Mouse (Mus musculus) lung, postnatal 0 days (tissue): ENCODE measurements at regions not wholly inside any gene's neighbourhood (a gene's known extent, or its start where the extent isn't known, plus 50 kb on each side); places are given as distances from the start of the nearest gene placed in this dataset.

ENCODE experiments used
- ATAC-seq: fragments of 200-750 bp; cut with Nextera tagmentation; 2 replicates; pipeline ENCODE4 v1.8.0; 2017; ENCODE audit warnings: moderate library complexity
- DNase-seq: peaks from one replicate; pipeline ENCODE4 v3.0.0-alpha.2; 2016; ENCODE audit warnings: low spot score
- H3K27ac ChIP-seq: fragments of 300-500 bp; sonication (generic); 2 replicates; pipeline ENCODE4 v1.5.1; 2014; ENCODE audit warnings: antibody characterized with exemption, mild to moderate bottlenecking, low read length, mixed read lengths
- H3K27me3 ChIP-seq: fragments of 300-500 bp; sonication (generic); replicated peaks from 2 replicates; pipeline ENCODE4 v1.6.1; 2014; ENCODE audit warnings: low read length, mixed read lengths; ENCODE audit not compliant: insufficient read depth
- H3K36me3 ChIP-seq: fragments of 300-500 bp; sonication (generic); 2 replicates; pipeline ENCODE4 v1.6.1; 2014; ENCODE audit warnings: low read length, mixed read lengths; ENCODE audit not compliant: insufficient read depth
- H3K4me1 ChIP-seq: fragments of 300-500 bp; sonication (generic); 2 replicates; pipeline ENCODE4 v1.6.1; 2014; ENCODE audit warnings: antibody characterized with exemption, low read depth, low read length, mixed read lengths; ENCODE audit not compliant: insufficient read depth
- H3K4me2 ChIP-seq: fragments of 300-500 bp; sonication (generic); replicated peaks from 2 replicates; pipeline ENCODE4 v1.6.1; 2014; ENCODE audit warnings: low read depth, mild to moderate bottlenecking, low read length, moderate library complexity, mixed read lengths
- H3K4me3 ChIP-seq: fragments of 300-500 bp; sonication (generic); 2 replicates; pipeline ENCODE4 v1.5.1; 2014; ENCODE audit warnings: low read depth, low read length
- H3K9ac ChIP-seq: fragments of 300-500 bp; sonication (generic); replicated peaks from 2 replicates; pipeline ENCODE4 v1.6.1; 2014; ENCODE audit warnings: low read depth, mild to moderate bottlenecking
- H3K9me3 ChIP-seq: fragments of 300-500 bp; sonication (generic); 2 replicates; pipeline ENCODE4 v1.6.1; 2016; ENCODE audit warnings: low read length, mixed read lengths
- CTCF ChIP-seq: IDR thresholded peaks from 2 replicates; pipeline ENCODE4 v1.5.1; 2016; ENCODE audit warnings: antibody characterized with exemption, mild to moderate bottlenecking
- EP300 ChIP-seq: IDR thresholded peaks from 2 replicates; pipeline ENCODE4 v1.6.1; 2016; ENCODE audit warnings: antibody characterized with exemption, mild to moderate bottlenecking, control low read depth
- WGBS: fragments of 180-500 bp; shearing (Covaris S2); extraction: QIAGEN DNeasy Blood & Tissue Kit; methylation state at CpG from one replicate; pipeline ENCODE4 v1.1.7; 2014; 5-methylcytosine and 5-hydroxymethylcytosine counted together

DNA sequence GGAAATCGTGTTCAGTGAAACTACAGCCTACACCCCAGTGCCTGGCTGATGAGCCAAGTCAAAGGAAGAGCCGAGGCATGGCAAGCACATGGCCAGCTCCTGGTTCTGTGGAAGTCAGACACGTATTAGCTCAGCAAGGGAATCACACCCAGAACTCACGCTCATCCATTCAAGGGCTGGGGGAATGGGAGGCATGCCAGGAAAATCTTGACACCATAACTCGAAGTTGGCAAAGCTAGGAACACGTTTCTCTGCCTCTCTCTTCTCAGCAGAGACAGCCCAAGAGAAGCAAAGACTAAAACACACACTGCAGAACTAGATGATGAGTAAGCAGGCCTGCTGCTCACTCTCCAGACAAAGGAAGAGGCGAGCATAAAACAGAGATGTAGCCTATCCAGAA lies 53.5 kb upstream of the Ypel5 start:
- Histone ChIP-seq H3K9me3 (no peaks in the 10 kb centered on the region), H3K4me2 (no peak overlapping the region), H3K4me3 (no peak overlapping the region), H3K27ac (no peak overlapping the region), H3K4me1 (no peaks in the 10 kb centered on the region), H3K9ac (no peak overlapping the region), H3K27me3 (no peaks in the 10 kb centered on the region), H3K36me3 (no peaks in the 10 kb centered on the region)
- TF ChIP-seq CTCF (no peak), EP300 (no peak)
- 40% methylated on average over 7 of the region's 7 CpGs for whole genome bisulfite sequencing
- DNase-seq (no peak), ATAC-seq (no peak)

DNA sequence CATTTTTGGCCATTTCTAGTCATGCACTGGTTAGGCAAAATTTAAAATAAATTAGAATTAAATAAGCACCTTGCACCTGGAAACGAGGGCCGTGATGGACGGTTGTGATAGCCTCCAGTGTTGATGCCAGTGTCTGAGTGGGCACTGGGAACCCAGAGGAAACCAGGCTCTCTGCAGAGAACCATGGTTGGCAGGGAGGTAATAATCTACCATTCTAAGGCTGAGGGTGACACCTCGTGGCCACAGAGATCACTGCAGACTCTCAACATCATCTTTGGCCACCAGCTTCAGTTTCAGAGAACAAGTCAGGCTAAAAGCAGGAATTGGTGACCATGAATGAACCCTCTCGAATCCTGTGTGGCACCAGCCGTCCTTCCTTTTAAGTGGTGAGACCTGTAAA lies 54.5 kb upstream of the Ypel5 start:
- Histone ChIP-seq H3K4me3 (no peak overlapping the region), H3K27ac (no peak overlapping the region), H3K9ac (no peak overlapping the region), H3K9me3 (no peaks in the 10 kb centered on the region), H3K27me3 (no peaks in the 10 kb centered on the region), H3K4me1 (no peaks in the 10 kb centered on the region), H3K4me2 (no peak overlapping the region), H3K36me3 (no peaks in the 10 kb centered on the region)
- TF ChIP-seq EP300 (no peak), CTCF (peak; percentile 92)
- DNase-seq (peak; percentile 69), ATAC-seq (no peak)
- WGBS: 14% methylated on average over 6 of the region's 6 CpGs

DNA sequence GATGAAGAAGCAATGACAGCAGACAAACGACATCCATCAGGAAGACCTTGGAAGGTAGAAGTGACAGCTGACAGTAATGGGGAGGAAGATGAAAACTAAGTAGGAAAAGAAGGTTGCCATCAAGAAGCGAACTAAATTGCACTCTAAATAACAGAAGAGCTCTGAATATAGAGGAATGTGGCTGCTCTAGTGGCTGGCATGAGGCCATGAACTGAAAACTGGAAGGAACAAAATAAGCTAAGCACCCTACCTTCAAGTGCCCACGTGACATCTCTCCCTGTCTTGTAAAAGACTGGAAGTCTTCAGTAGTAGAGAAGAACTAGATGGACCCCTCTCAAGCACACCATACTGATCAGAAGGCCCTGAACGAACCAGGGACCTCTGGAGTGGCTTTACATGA lies 68.0 kb upstream of the Ypel5 start:
- Histone ChIP-seq H3K27ac (no peak overlapping the region), H3K36me3 (no peaks in the 10 kb centered on the region), H3K9me3 (no peaks in the 10 kb centered on the region), H3K27me3 (no peaks in the 10 kb centered on the region), H3K4me1 (no peaks in the 10 kb centered on the region), H3K4me3 (no peak overlapping the region), H3K9ac (no peak overlapping the region), H3K4me2 (no peak overlapping the region)
- TF ChIP-seq CTCF: no peak
- TF ChIP-seq EP300: no peak
- peak; percentile 49 for DNase-seq
- ATAC-seq: peak; percentile 19; the same call in 1 of the 2 replicates
- 42% methylated on average over 4 of the region's 4 CpGs for WGBS

DNA sequence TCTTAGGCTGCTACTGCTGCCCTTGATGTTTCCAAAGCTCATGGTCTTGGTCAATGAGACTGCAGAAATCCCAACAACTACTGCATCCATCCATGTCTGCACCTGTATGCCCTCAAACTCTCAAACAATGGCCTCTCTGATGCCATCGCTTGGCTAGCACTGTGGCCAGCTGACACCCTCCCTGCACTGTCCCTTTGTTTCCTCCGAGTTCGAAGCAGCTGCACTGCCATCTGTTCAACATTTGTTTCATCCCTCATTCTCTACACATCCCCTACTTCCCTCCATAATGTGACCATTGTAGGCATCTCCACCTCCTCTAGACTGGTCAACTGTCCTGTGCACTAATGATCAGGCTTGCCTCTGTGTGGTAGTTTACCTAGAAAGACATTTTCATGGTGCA lies 75.3 kb upstream of the Ypel5 start:
- no peaks in the 10 kb centered on the region for H3K9me3 ChIP-seq
- no peak overlapping the region for H3K9ac ChIP-seq
- DNase-seq (no peak), ATAC-seq (no peak)
- H3K27ac ChIP-seq: no peak overlapping the region
- H3K36me3 ChIP-seq: no peaks in the 10 kb centered on the region
- no peak overlapping the region for H3K4me2 ChIP-seq
- WGBS: 80% methylated on average over 3 of the region's 3 CpGs
- H3K4me3 ChIP-seq: no peak overlapping the region
- TF ChIP-seq EP300: no peak
- TF ChIP-seq CTCF: no peak
- no peaks in the 10 kb centered on the region for H3K4me1 ChIP-seq
- no peaks in the 10 kb centered on the region for H3K27me3 ChIP-seq

DNA sequence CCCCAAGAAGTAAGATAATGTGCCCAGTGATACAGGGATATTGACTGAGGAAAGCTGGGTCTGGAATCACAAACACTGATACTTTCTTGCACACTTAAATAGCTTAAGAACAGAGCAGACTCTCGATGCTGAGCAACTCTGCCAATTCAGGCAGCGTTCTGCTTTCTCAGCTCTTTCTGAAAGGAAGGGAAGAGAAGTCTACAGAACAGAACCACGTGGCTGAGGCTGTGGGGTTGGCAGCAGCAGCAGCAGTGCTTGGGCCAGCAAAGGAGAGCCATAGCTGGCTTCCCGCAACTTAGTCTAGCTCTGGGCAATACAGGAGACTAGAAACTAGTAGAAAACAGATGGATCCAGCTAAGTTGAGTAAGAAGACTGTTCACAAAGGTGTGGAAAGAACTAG lies 89.8 kb upstream of the Ypel5 start:
- H3K4me1 ChIP-seq: no peaks in the 10 kb centered on the region

GRCm38 (mm10) chr17:72733006-72733405 lies 103.2 kb upstream of the Ypel5 start:
- no peak overlapping the region for H3K4me3 ChIP-seq
- 92% methylated on average over 1 of the region's 1 CpGs for WGBS
- no peaks in the 10 kb centered on the region for H3K4me1 ChIP-seq

More for the DNA sequence above, 89.8 kb upstream of the Ypel5 start:
- TF ChIP-seq CTCF (no peak), EP300 (no peak)
- H3K4me2 ChIP-seq: no peak overlapping the region
- ATAC-seq: no peak
- H3K36me3 ChIP-seq: no peaks in the 10 kb centered on the region
- H3K27ac ChIP-seq: no peak overlapping the region
- WGBS: 52% methylated on average over 4 of the region's 4 CpGs
- no peak for DNase-seq
- H3K9me3 ChIP-seq: no peaks in the 10 kb centered on the region
- H3K4me3 ChIP-seq: no peak overlapping the region
- no peaks in the 10 kb centered on the region for H3K27me3 ChIP-seq
- no peak overlapping the region for H3K9ac ChIP-seq

DNA sequence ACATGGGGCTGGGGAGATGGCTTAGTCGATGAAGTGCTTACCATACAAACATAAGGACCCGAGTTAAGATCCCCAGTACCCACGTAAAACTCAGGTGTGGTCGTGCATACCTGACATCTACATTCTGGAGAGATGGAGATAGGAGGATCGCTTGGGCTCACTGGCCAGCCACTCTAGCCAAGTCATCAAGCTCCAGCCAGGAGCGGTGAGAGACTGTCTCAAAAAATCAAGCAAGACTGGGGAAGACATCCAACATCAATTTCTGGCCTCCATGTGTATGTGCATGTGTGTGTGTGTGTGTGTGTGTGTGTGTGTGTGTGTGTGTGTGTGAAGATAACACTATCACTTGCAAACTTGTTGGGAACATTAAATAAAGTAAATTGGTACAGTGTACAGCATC lies 104.6 kb upstream of the Ypel5 start:
- H3K4me1 ChIP-seq: no peaks in the 10 kb centered on the region

More at GRCm38 (mm10) chr17:72733006-72733405, 103.2 kb upstream of the Ypel5 start:
- TF ChIP-seq CTCF (no peak), EP300 (no peak)
- DNase-seq: no peak
- H3K9ac ChIP-seq: no peak overlapping the region
- H3K36me3 ChIP-seq: no peaks in the 10 kb centered on the region
- no peaks in the 10 kb centered on the region for H3K27me3 ChIP-seq
- H3K27ac ChIP-seq: no peak overlapping the region
- no peak overlapping the region for H3K4me2 ChIP-seq
- ATAC-seq: no peak
- H3K9me3 ChIP-seq: no peaks in the 10 kb centered on the region

More for the DNA sequence above, 104.6 kb upstream of the Ypel5 start:
- H3K36me3 ChIP-seq: no peaks in the 10 kb centered on the region
- no peak overlapping the region for H3K27ac ChIP-seq
- 77% methylated on average over 6 of the region's 6 CpGs for WGBS
- DNase-seq (no peak), ATAC-seq (no peak)
- H3K4me2 ChIP-seq: no peak overlapping the region
- TF ChIP-seq EP300 (no peak), CTCF (no peak)
- H3K4me3 ChIP-seq: no peak overlapping the region
- no peaks in the 10 kb centered on the region for H3K9me3 ChIP-seq
- H3K9ac ChIP-seq: no peak overlapping the region
- H3K27me3 ChIP-seq: no peaks in the 10 kb centered on the region
